Mouse (Mus musculus): ENCODE measurements around the gene Frem1. TPM values are rescaled to one million over a fixed set of nuclear protein-coding genes. Genes with fewer than 3 reads are reported as not detected.

Frem1 gene
- total RNA-seq, 4 experiments from 2014 or later = 1.9 to 3.7 (median 2.8) TPM

- DNase-seq (ENCODE audit: low spot score in 2 of 2) = no peak
These were observed 20.5 kb downstream of the Frem1 start for GRCm38 (mm10) chr4:83031591-83031990.

GRCm38 (mm10) chr4:83030097-83030496, 22.0 kb downstream of the Frem1 start:
- no peak for DNase-seq (ENCODE audit: low spot score in 2 of 2)

- DNase-seq (ENCODE audit: low spot score in 2 of 2) = no peak
These were observed 31.2 kb downstream of the Frem1 start for GRCm38 (mm10) chr4:83020759-83021555.

GRCm38 (mm10) chr4:83018111-83019105, 33.7 kb downstream of the Frem1 start:
- DNase-seq (ENCODE audit: low spot score in 2 of 2) = no peak

GRCm38 (mm10) chr4:83014538-83014937, 37.6 kb downstream of the Frem1 start:
- no peak for DNase-seq (ENCODE audit: low spot score in 2 of 2)

GRCm38 (mm10) chr4:83004086-83004485, 48.1 kb downstream of the Frem1 start:
- DNase-seq (ENCODE audit: low spot score in 2 of 2) = no peak

- DNase-seq (ENCODE audit: low spot score in 2 of 2) = peak; percentile 12 to 21
These were observed 60.1 kb downstream of the Frem1 start for GRCm38 (mm10) chr4:82992042-82992441.

GRCm38 (mm10) chr4:82990973-82991695, 61.0 kb downstream of the Frem1 start:
- DNase-seq (ENCODE audit: low spot score in 2 of 2) = no peak

- no peak for DNase-seq (ENCODE audit: low spot score in 2 of 2)
These were observed 79.8 kb downstream of the Frem1 start for GRCm38 (mm10) chr4:82972381-82972780.

GRCm38 (mm10) chr4:82970901-82971648, 81.1 kb downstream of the Frem1 start:
- no peak for DNase-seq (ENCODE audit: low spot score in 2 of 2)

GRCm38 (mm10) chr4:82961024-82961423, 91.1 kb downstream of the Frem1 start:
- DNase-seq (ENCODE audit: low spot score in 2 of 2) = no peak

- peak; percentile 33 to 47 for DNase-seq (ENCODE audit: low spot score in 2 of 2)
These were observed 94.2 kb downstream of the Frem1 start for GRCm38 (mm10) chr4:82957827-82958538.

- no peak for DNase-seq (ENCODE audit: low spot score in 2 of 2)
These were observed 98.1 kb downstream of the Frem1 start for GRCm38 (mm10) chr4:82953992-82954391.

- DNase-seq (ENCODE audit: low spot score in 2 of 2) = no peak
These were observed 102.6 kb downstream of the Frem1 start for GRCm38 (mm10) chr4:82949511-82949910.

GRCm38 (mm10) chr4:82946721-82947120, 105.4 kb downstream of the Frem1 start:
- DNase-seq (ENCODE audit: low spot score in 2 of 2) = peak in 1 of 2 experiments; percentile 20

- peak; percentile 74 to 81 for DNase-seq (ENCODE audit: low spot score in 2 of 2)
These were observed 105.9 kb downstream of the Frem1 start for GRCm38 (mm10) chr4:82946276-82946612.

GRCm38 (mm10) chr4:82945572-82946275, 106.4 kb downstream of the Frem1 start:
- no peak for DNase-seq (ENCODE audit: low spot score in 2 of 2)

- no peak for DNase-seq (ENCODE audit: low spot score in 2 of 2)
These were observed 111.5 kb downstream of the Frem1 start for GRCm38 (mm10) chr4:82940680-82941079.

GRCm38 (mm10) chr4:82940248-82940647, 111.9 kb downstream of the Frem1 start:
- no peak for DNase-seq (ENCODE audit: low spot score in 2 of 2)

Data from layer of hippocampus, adult 8-10 months (tissue).